Mouse (Mus musculus) small intestine, adult 2 months (tissue): ENCODE results near the gene Hoxa5. TPM values are rescaled to one million over a fixed set of nuclear protein-coding genes. Genes with fewer than 3 reads are reported as not detected.

Source experiments
- H3K27ac ChIP-seq: fragments of 200-500 bp; 2 replicates; pipeline ENCODE4 v1.5.1; 2012; ENCODE audit warnings: low read depth, low read length, control low read depth, inconsistent platforms; ENCODE audit not compliant: insufficient read depth
- H3K27me3 ChIP-seq: fragments of 200-500 bp; 2 replicates; pipeline ENCODE4 v1.6.1; 2012; ENCODE audit warnings: mild to moderate bottlenecking, moderate library complexity, low read length, inconsistent platforms; ENCODE audit not compliant: control insufficient read depth, insufficient read depth
- H3K36me3 ChIP-seq: fragments of 200-500 bp; 2 replicates; pipeline ENCODE4 v1.6.1; 2012; ENCODE audit warnings: mild to moderate bottlenecking, low read length, control low read depth, inconsistent platforms; ENCODE audit not compliant: control insufficient read depth, insufficient read depth
- H3K4me1 ChIP-seq: fragments of 200-500 bp; 2 replicates; pipeline ENCODE4 v1.6.1; 2012; ENCODE audit warnings: low read length, inconsistent platforms, mixed read lengths; ENCODE audit not compliant: control insufficient read depth, insufficient read depth, insufficient read length
- H3K4me3 ChIP-seq: fragments of 200-500 bp; 2 replicates; pipeline ENCODE4 v1.5.1; 2012; ENCODE audit warnings: low read depth, mild to moderate bottlenecking, control low read depth, inconsistent platforms, low read length, moderate library complexity
- CTCF ChIP-seq: fragments of 200-500 bp; IDR thresholded peaks from 2 replicates; pipeline ENCODE4 v1.5.1; 2012; ENCODE audit warnings: low read depth, mild to moderate bottlenecking, control low read depth, inconsistent platforms, low read length, moderate library complexity, mixed read lengths; ENCODE audit not compliant: insufficient replicate concordance, insufficient read length; ENCODE audit errors: extremely low read depth
- POLR2A ChIP-seq: fragments of 200-500 bp; IDR thresholded peaks from 2 replicates; pipeline ENCODE4 v1.6.1; 2012; ENCODE audit warnings: low read depth, mild to moderate bottlenecking, control low read depth, inconsistent platforms, low read length, moderate library complexity
- WGBS: fragments of 180-500 bp; shearing (Covaris S2); methylation state at CpG from one replicate; pipeline ENCODE4 v1.1.7; 2018; 5-methylcytosine and 5-hydroxymethylcytosine counted together
- polyA plus RNA-seq: library from polyadenylated mRNA; depleted of rRNA; stranded (reverse); fragments of >200 nt; gene quantifications from 2 replicates; pipeline ENCODE4 v1.2.3, GENCODE M21; 2012

Hoxa5 gene
- polyA plus RNA-seq, 1 experiment, result 4.7 TPM

DNA sequence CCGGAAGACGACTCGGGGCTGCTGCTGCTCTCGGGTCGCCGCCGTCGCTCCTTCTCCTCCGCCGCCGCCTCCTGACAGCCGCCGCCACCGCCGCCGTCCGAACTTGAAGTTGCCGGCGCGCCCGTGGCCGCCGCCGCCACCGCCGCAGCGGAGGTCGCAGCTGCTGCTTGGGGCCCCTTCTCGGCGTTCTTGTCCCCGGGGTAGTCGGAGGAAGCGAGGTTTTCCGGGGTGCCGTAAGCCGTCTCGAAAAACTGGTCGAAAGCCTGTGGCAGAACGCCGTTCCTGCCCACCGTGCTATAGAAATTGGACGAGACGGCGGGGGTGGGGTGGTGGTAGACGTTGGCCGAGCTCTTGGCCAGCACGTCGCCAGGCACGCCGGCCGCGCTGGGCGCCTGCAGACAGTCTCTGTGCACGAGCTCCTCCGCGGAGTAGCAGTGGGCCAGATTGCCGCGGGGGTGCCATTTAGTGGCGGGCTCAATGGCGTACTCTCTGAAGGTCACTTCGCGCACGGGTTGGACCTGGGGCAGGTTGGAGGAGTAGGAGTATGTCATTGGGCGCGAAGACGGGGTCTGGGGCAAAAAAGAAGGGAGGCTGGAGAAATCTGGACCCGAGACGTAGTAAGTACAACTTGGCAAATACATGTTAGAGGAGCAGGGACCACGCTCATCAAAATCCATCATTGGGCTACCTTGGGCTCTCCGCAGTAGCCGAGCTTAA is 40.8 kb upstream of the Hoxa5 start:
- TF ChIP-seq CTCF, result no peak
- no peak for TF ChIP-seq POLR2A
- H3K4me3 ChIP-seq, result no peak overlapping the region
- H3K27ac ChIP-seq, result no peak overlapping the region
- H3K27me3 ChIP-seq, result peaks cover 94% of the 10 kb centered on the region
- no peaks in the 10 kb centered on the region for H3K36me3 ChIP-seq
- WGBS, result 4% methylated on average over 71 of the region's 71 CpGs
- H3K4me1 ChIP-seq, result no peaks in the 10 kb centered on the region; the same call in 1 of the 2 replicates

GRCm38 (mm10) chr6:52244471-52245039 is 40.2 kb upstream of the Hoxa5 start:
- H3K36me3 ChIP-seq, result no peaks in the 10 kb centered on the region
- H3K4me1 ChIP-seq, result no peaks in the 10 kb centered on the region; the same call in 1 of the 2 replicates
- no peak overlapping the region for H3K27ac ChIP-seq
- 7% methylated on average over 23 of the region's 23 CpGs for WGBS
- TF ChIP-seq CTCF (no peak), POLR2A (no peak)
- H3K4me3 ChIP-seq, result no peak overlapping the region
- H3K27me3 ChIP-seq, result peaks cover 95% of the 10 kb centered on the region

GRCm38 (mm10) chr6:52243681-52244121 is 39.3 kb upstream of the Hoxa5 start:
- H3K4me1 ChIP-seq, result no peaks in the 10 kb centered on the region
- WGBS, result 7% methylated on average over 12 of the region's 12 CpGs
- TF ChIP-seq CTCF (no peak), POLR2A (no peak)
- no peaks in the 10 kb centered on the region for H3K36me3 ChIP-seq
- peaks cover 92% of the 10 kb centered on the region for H3K27me3 ChIP-seq
- H3K4me3 ChIP-seq, result no peak overlapping the region
- H3K27ac ChIP-seq, result no peak overlapping the region

GRCm38 (mm10) chr6:52242801-52243332 is 38.5 kb upstream of the Hoxa5 start:
- Histone ChIP-seq H3K27me3 (peaks cover 87% of the 10 kb centered on the region), H3K36me3 (no peaks in the 10 kb centered on the region), H3K27ac (no peak overlapping the region), H3K4me1 (no peaks in the 10 kb centered on the region), H3K4me3 (no peak overlapping the region)
- 8% methylated on average over 4 of the region's 4 CpGs for WGBS
- no peak for TF ChIP-seq POLR2A
- no peak for TF ChIP-seq CTCF

GRCm38 (mm10) chr6:52241001-52241621 is 36.7 kb upstream of the Hoxa5 start:
- no peak overlapping the region for H3K27ac ChIP-seq
- 9% methylated on average over 9 of the region's 9 CpGs for WGBS

DNA sequence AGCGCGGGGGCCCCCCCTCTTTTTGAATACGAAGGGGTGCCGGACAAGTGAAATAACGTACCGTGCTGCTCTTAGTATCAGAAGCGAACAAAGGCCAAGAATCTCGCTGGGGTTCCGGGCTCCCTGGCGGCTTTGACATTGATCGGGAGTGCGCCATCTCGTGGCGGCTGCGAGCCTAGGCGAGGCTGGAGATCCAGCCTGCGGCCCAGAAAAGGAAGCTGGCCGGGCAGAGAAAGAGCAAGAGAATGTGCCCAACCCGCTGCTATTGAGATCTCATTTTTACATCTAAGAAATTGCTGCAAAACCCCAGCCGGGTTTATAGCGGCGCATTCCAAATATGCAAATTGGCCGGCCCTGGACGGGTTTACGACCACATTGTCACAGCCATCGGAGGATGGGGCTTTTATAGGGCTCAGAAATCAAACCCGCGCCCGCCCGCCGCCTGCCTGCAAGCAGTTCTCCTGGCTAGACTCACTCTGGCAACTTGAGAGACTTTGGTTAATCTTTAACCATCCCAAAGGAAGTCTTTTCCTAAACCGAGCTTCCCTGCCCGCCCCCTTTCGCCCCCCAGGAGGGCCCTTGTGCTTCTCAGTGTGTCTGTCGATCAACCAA is 36.1 kb upstream of the Hoxa5 start, which contains the start of gene Hoxa10:
Gene Hoxa10, minus strand, starts transcription at position 466 of the 612 bp plus-strand sequence.
- Histone ChIP-seq H3K27me3 (peaks cover 84% of the 10 kb centered on the region), H3K27ac (no peak within 1 kb of the TSS)
- WGBS, result 3% methylated on average over 35 of the region's 35 CpGs

More at GRCm38 (mm10) chr6:52241001-52241621, 36.7 kb upstream of the Hoxa5 start:
- Histone ChIP-seq H3K4me3 (no peak overlapping the region), H3K36me3 (no peaks in the 10 kb centered on the region), H3K4me1 (no peaks in the 10 kb centered on the region), H3K27me3 (peaks cover 84% of the 10 kb centered on the region)
- TF ChIP-seq CTCF (no peak), POLR2A (no peak)

More for the DNA sequence above, 36.1 kb upstream of the Hoxa5 start, which contains the start of gene Hoxa10:
- TF ChIP-seq POLR2A, result no peak
- TF ChIP-seq CTCF, result peak; percentile 75
- no peaks in the 10 kb centered on the region for H3K4me1 ChIP-seq
- H3K4me3 ChIP-seq, result no peak within 1 kb of the TSS
- no peaks in the 10 kb centered on the region for H3K36me3 ChIP-seq
